Mouse (Mus musculus) lung, embryonic 14.5 days (tissue): Measurements from ENCODE around the gene Mapkbp1. TPM values are rescaled to one million over a fixed set of nuclear protein-coding genes. Genes with fewer than 3 reads are reported as not detected.

ENCODE experiments used
- ATAC-seq: fragments of 200-750 bp; cut with Nextera tagmentation; 2 replicates; pipeline ENCODE4 v1.8.0; 2017; ENCODE audit warnings: mild to moderate bottlenecking, moderate TSS enrichment, moderate library complexity; ENCODE audit not compliant: insufficient read depth
- DNase-seq: peaks from one replicate; pipeline ENCODE4 v3.0.0-alpha.2; 2015
- H3K27ac ChIP-seq: fragments of 300-500 bp; sonication (generic); 2 replicates; pipeline ENCODE4 v1.5.1; 2014; ENCODE audit warnings: low read depth, mild to moderate bottlenecking, moderate library complexity
- H3K27me3 ChIP-seq: fragments of 300-500 bp; sonication (generic); 2 replicates; pipeline ENCODE4 v1.6.1; 2014; ENCODE audit warnings: low read length, control low read depth; ENCODE audit not compliant: insufficient read depth
- H3K36me3 ChIP-seq: fragments of 300-500 bp; sonication (generic); 2 replicates; pipeline ENCODE4 v1.6.1; 2014; ENCODE audit warnings: control low read depth; ENCODE audit not compliant: insufficient read depth
- H3K4me1 ChIP-seq: fragments of 300-500 bp; sonication (generic); 2 replicates; pipeline ENCODE4 v1.6.1; 2014; ENCODE audit warnings: antibody characterized with exemption, control low read depth; ENCODE audit not compliant: insufficient read depth
- H3K4me2 ChIP-seq: fragments of 300-500 bp; sonication (generic); 2 replicates; pipeline ENCODE4 v1.6.1; 2014; ENCODE audit warnings: mild to moderate bottlenecking
- H3K4me3 ChIP-seq: fragments of 300-500 bp; sonication (generic); 2 replicates; pipeline ENCODE4 v1.5.1; 2014; ENCODE audit warnings: low read depth, low read length
- H3K9ac ChIP-seq: fragments of 300-500 bp; sonication (generic); 2 replicates; pipeline ENCODE4 v1.6.1; 2014
- H3K9me3 ChIP-seq: fragments of 300-500 bp; sonication (generic); 2 replicates; pipeline ENCODE4 v1.6.1; 2016; ENCODE audit warnings: low read depth, low read length, control low read depth
- CTCF ChIP-seq: IDR thresholded peaks from 2 replicates; pipeline ENCODE4 v1.5.1; 2016; ENCODE audit warnings: antibody characterized with exemption, low read depth
- WGBS: fragments of 180-500 bp; shearing (Covaris S2); extraction: QIAGEN DNeasy Blood & Tissue Kit; methylation state at CpG from one replicate; pipeline ENCODE4 v1.1.7; 2014; 5-methylcytosine and 5-hydroxymethylcytosine counted together
- microRNA-seq: library from miRNA; unstranded; fragments of <30 nt; microRNA quantifications from one replicate; pipeline ENCODE4, GENCODE M21; 2016; ENCODE audit warnings: borderline number of aligned reads
- polyA plus RNA-seq: library from polyadenylated mRNA; unstranded; fragments of >200 nt; fragmentation: Nextera tagmentation; extraction: Ambion mirVana; gene quantifications from 2 replicates; pipeline ENCODE4 v1.2.1, GENCODE M21; 2014

Gene Mapkbp1
- polyA plus RNA-seq, 1 experiment from 2014 or later: 3.4 TPM

- Histone ChIP-seq H3K4me3 (peak overlapping the region; percentile 27), H3K27ac (no peak overlapping the region), H3K4me2 (peak overlapping the region; percentile 57), H3K4me1 (no peaks in the 10 kb centered on the region), H3K27me3 (peaks cover 23% of the 10 kb centered on the region), H3K9ac (no peak overlapping the region), H3K36me3 (no peaks in the 10 kb centered on the region), H3K9me3 (no peaks in the 10 kb centered on the region)
- DNase-seq (peak; percentile 74), ATAC-seq (peak; percentile 81)
- 2% methylated on average over 36 of the region's 36 CpGs for WGBS
- TF ChIP-seq CTCF: peak; percentile 78
Measured at GRCm38 (mm10) chr2:120076076-120076705, 103.7 kb downstream of the Mapkbp1 start.

Small RNA genes within 50 kb of the gene (microRNA-seq; reads per million reads assigned to microRNA genes)
- gene Mir7665: not detected

Other genes starting within 250 kb of the Mapkbp1 start
- 1.3 TPM in 2 replicates for gene Itpka, start 230.4 kb upstream of the Mapkbp1 start, polyA plus RNA-seq
- gene Ltk, start 212.3 kb upstream of the Mapkbp1 start, polyA plus RNA-seq: 0.66 and 0.83 TPM in 2 replicates
- gene Rpap1, start 185.2 kb upstream of the Mapkbp1 start, polyA plus RNA-seq: 30.7 and 34.2 TPM in 2 replicates
- 19.0 and 21.9 TPM in 2 replicates for gene Tyro3, start 175.0 kb upstream of the Mapkbp1 start, polyA plus RNA-seq
- 36.6 and 38.6 TPM in 2 replicates for gene Mga, start 75.5 kb upstream of the Mapkbp1 start, polyA plus RNA-seq
- gene Jmjd7, start 54.8 kb downstream of the Mapkbp1 start, polyA plus RNA-seq: 19.9 and 21.8 TPM in 2 replicates
- gene Gm28042, start 54.8 kb downstream of the Mapkbp1 start, polyA plus RNA-seq: 2.2 and 3.3 TPM in 2 replicates
- gene Pla2g4b, start 60.7 kb downstream of the Mapkbp1 start, polyA plus RNA-seq: 1.2 and 1.5 TPM in 2 replicates
- 60.7 and 62.9 TPM in 2 replicates for gene Ehd4, start 181.9 kb downstream of the Mapkbp1 start, polyA plus RNA-seq